Mouse (Mus musculus) liver, embryonic 11.5 days (tissue): ENCODE data around the gene Exoc4. TPM values are rescaled to one million over a fixed set of nuclear protein-coding genes. Genes with fewer than 3 reads are reported as not detected.

Experiments used
- ATAC-seq: fragments of 200-750 bp; cut with Nextera tagmentation; replicated peaks from 2 replicates; pipeline ENCODE4 v1.8.0; 2017; ENCODE audit warnings: moderate number of reproducible peaks, mild to moderate bottlenecking, moderate TSS enrichment, moderate library complexity; ENCODE audit not compliant: low FRiP score
- DNase-seq: peaks from one replicate; pipeline ENCODE4 v3.0.0-alpha.2; 2017; ENCODE audit warnings: low spot score
- H3K27ac ChIP-seq: fragments of 300-500 bp; sonication (generic); 2 replicates; pipeline ENCODE4 v1.5.1; 2014; ENCODE audit warnings: mild to moderate bottlenecking, low read depth, low read length, control low read depth
- H3K27me3 ChIP-seq: fragments of 300-500 bp; sonication (generic); replicated peaks from 2 replicates; pipeline ENCODE4 v1.6.1; 2014; ENCODE audit warnings: low read length, mixed read lengths; ENCODE audit not compliant: control insufficient read depth, insufficient read depth
- H3K36me3 ChIP-seq: fragments of 300-500 bp; sonication (generic); 2 replicates; pipeline ENCODE4 v1.6.1; 2014; ENCODE audit warnings: mild to moderate bottlenecking, low read length, moderate library complexity, mixed read lengths; ENCODE audit not compliant: control insufficient read depth, insufficient read depth
- H3K4me1 ChIP-seq: fragments of 300-500 bp; sonication (generic); replicated peaks from 2 replicates; pipeline ENCODE4 v1.6.1; 2014; ENCODE audit warnings: low read length, mixed read lengths; ENCODE audit not compliant: control insufficient read depth, insufficient read depth
- H3K4me2 ChIP-seq: fragments of 300-500 bp; sonication (generic); 2 replicates; pipeline ENCODE4 v1.6.1; 2014; ENCODE audit warnings: mild to moderate bottlenecking, control low read depth, moderate library complexity
- H3K4me3 ChIP-seq: fragments of 300-500 bp; sonication (generic); 2 replicates; pipeline ENCODE4 v1.5.1; 2014; ENCODE audit warnings: low read depth, low read length, control low read depth
- H3K9ac ChIP-seq: fragments of 300-500 bp; sonication (generic); 2 replicates; pipeline ENCODE4 v1.6.1; 2014; ENCODE audit warnings: low read depth, low read length, control low read depth
- H3K9me3 ChIP-seq: fragments of 300-500 bp; sonication (generic); 2 replicates; pipeline ENCODE4 v1.6.1; 2016; ENCODE audit warnings: low read length, inconsistent platforms, mixed read lengths; ENCODE audit not compliant: control insufficient read depth
- WGBS: fragments of 180-500 bp; shearing (Covaris S2); extraction: QIAGEN DNeasy Blood & Tissue Kit; methylation state at CpG from one replicate; pipeline ENCODE4 v1.1.7; 2014; 5-methylcytosine and 5-hydroxymethylcytosine counted together
- polyA plus RNA-seq: library from polyadenylated mRNA; unstranded; fragments of >200 nt; fragmentation: Nextera tagmentation; extraction: Ambion mirVana; gene quantifications from 2 replicates; pipeline ENCODE4 v1.2.1, GENCODE M21; 2014

The Exoc4 gene
- polyA plus RNA-seq, 1 experiment from 2014 or later = 20.9 TPM

DNA sequence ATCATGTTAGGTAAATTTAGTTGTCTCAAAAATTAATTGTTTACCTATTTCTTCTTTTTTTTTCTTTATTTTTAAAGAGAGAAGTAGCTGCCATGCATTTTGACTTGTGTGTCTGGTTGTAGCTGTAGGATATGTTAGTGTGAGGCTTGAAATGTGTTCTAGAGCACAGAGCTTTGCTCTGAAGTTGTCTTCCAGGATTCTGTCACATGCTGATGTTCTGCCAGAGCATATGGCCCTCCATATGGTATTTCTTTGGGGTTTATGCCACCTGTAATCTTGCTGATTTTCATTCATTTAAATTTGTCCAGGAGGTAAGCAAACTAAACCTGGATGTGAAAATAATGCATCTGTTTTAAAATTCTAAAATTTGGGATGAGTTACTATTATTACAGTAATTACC, 258.2 kb downstream of the Exoc4 start:
- Histone ChIP-seq H3K4me2 (no peak overlapping the region), H3K27ac (no peak overlapping the region), H3K27me3 (no peaks in the 10 kb centered on the region), H3K4me3 (no peak overlapping the region), H3K9me3 (no peaks in the 10 kb centered on the region), H3K36me3 (no peaks in the 10 kb centered on the region; the same call in 1 of the 2 replicates), H3K9ac (no peak overlapping the region), H3K4me1 (no peaks in the 10 kb centered on the region)
- DNase-seq (no peak), ATAC-seq (no peak)

- Histone ChIP-seq H3K4me2 (no peak overlapping the region), H3K4me3 (no peak overlapping the region), H3K27me3 (no peaks in the 10 kb centered on the region), H3K9ac (no peak overlapping the region), H3K9me3 (no peaks in the 10 kb centered on the region), H3K27ac (no peak overlapping the region; the same call in 1 of the 2 replicates), H3K4me1 (no peaks in the 10 kb centered on the region), H3K36me3 (no peaks in the 10 kb centered on the region; the same call in 1 of the 2 replicates)
- no peak for ATAC-seq
- DNase-seq = no peak
- 39% methylated on average over 4 of the region's 4 CpGs for WGBS
Measured at GRCm38 (mm10) chr6:33515391-33515790, 266.5 kb downstream of the Exoc4 start.

GRCm38 (mm10) chr6:33516798-33517197, 267.9 kb downstream of the Exoc4 start:
- Histone ChIP-seq H3K4me3 (no peak overlapping the region), H3K36me3 (no peaks in the 10 kb centered on the region), H3K9ac (no peak overlapping the region), H3K9me3 (no peaks in the 10 kb centered on the region), H3K4me2 (no peak overlapping the region), H3K4me1 (no peaks in the 10 kb centered on the region), H3K27me3 (no peaks in the 10 kb centered on the region), H3K27ac (no peak overlapping the region)
- WGBS = 91% methylated on average over 6 of the region's 6 CpGs
- ATAC-seq (no peak), DNase-seq (no peak)

DNA sequence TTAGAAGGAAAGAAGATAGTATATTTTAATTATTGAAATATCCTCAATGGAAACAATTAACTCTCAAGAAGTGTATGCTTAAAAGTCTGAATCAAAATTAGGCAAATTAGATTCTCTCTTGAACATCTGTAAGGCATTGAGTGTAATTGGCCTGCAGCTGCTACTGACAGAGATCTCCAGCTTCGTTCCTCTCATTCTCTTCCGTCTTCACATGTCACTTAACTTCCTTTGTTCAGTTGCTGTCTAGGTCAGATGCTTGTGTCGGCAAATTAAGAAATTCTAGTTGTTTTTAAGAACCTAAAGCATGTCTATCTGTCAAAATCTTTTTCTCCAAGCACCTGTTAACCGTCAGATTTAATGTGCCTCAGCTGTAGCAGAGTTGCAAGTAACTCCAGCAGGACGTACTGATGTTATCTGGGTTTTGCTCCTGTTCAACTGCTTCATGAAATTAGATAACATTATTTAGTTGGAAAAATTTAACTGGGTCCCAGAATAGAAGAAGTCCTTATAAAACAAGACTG, 269.1 kb downstream of the Exoc4 start:
- no peak overlapping the region for H3K4me3 ChIP-seq
- H3K4me1 ChIP-seq = no peaks in the 10 kb centered on the region
- no peak overlapping the region for H3K27ac ChIP-seq
- no peak overlapping the region for H3K9ac ChIP-seq
- H3K4me2 ChIP-seq = no peak overlapping the region
- WGBS = 41% methylated on average over 5 of the region's 5 CpGs
- ATAC-seq (no peak), DNase-seq (no peak)
- no peaks in the 10 kb centered on the region for H3K36me3 ChIP-seq
- H3K27me3 ChIP-seq = no peaks in the 10 kb centered on the region
- no peaks in the 10 kb centered on the region for H3K9me3 ChIP-seq

DNA sequence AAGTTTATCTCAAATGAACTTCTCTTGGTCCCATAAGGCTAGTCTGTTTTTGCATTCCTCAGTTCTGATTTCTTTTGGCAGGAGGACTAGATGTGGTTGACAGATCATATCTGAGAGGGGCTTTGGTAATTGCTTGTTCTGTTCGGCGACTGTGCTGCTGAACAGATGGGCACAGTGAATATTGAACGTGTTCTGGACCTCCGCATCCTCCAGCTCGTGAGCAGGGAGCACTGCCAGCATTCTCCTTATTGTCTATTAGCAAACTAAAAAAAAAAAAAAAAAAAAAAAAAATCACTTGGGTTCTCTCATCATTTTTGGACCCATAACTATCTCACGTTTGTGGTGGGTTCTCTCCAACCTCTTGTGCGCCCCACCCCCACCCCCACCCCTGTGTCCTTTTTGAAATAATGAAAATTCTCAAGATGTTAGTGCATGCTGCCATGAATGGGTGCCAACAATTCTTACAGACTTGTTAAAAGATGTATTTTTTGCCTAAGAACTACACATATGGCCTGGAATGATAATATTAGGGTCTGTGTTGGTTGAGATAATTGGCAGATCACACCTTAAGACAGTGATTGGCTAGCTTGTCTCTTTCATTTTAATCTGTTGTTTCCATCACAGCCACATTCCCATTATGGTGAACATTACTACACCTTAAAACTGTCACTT, 276.9 kb downstream of the Exoc4 start:
- H3K27me3 ChIP-seq = no peaks in the 10 kb centered on the region
- H3K36me3 ChIP-seq = no peaks in the 10 kb centered on the region
- H3K27ac ChIP-seq = no peak overlapping the region
- no peak overlapping the region for H3K4me3 ChIP-seq
- no peaks in the 10 kb centered on the region for H3K4me1 ChIP-seq
- H3K4me2 ChIP-seq = no peak overlapping the region
- ATAC-seq (no peak), DNase-seq (no peak)
- no peak overlapping the region for H3K9ac ChIP-seq
- 91% methylated on average over 7 of the region's 7 CpGs for WGBS
- H3K9me3 ChIP-seq = no peaks in the 10 kb centered on the region

- no peak overlapping the region for H3K9ac ChIP-seq
- no peaks in the 10 kb centered on the region for H3K9me3 ChIP-seq
- no peaks in the 10 kb centered on the region for H3K27me3 ChIP-seq
- ATAC-seq = no peak
- DNase-seq = no peak
- no peak overlapping the region for H3K4me3 ChIP-seq
- H3K27ac ChIP-seq = no peak overlapping the region
- no peaks in the 10 kb centered on the region for H3K36me3 ChIP-seq
- no peak overlapping the region for H3K4me2 ChIP-seq
- WGBS = 69% methylated on average over 1 of the region's 1 CpGs
- no peaks in the 10 kb centered on the region for H3K4me1 ChIP-seq
Measured at GRCm38 (mm10) chr6:33540356-33540755, 291.5 kb downstream of the Exoc4 start.

GRCm38 (mm10) chr6:33542712-33543111, 293.8 kb downstream of the Exoc4 start:
- Histone ChIP-seq H3K27ac (no peak overlapping the region), H3K4me3 (no peak overlapping the region), H3K27me3 (no peaks in the 10 kb centered on the region), H3K9me3 (no peaks in the 10 kb centered on the region), H3K36me3 (no peaks in the 10 kb centered on the region), H3K4me2 (no peak overlapping the region), H3K4me1 (no peaks in the 10 kb centered on the region), H3K9ac (no peak overlapping the region)
- ATAC-seq (no peak), DNase-seq (no peak)
- 79% methylated on average over 6 of the region's 6 CpGs for WGBS

- Histone ChIP-seq H3K4me1 (no peaks in the 10 kb centered on the region), H3K36me3 (no peaks in the 10 kb centered on the region)
Measured at GRCm38 (mm10) chr6:33551934-33552333, 303.0 kb downstream of the Exoc4 start.

DNA sequence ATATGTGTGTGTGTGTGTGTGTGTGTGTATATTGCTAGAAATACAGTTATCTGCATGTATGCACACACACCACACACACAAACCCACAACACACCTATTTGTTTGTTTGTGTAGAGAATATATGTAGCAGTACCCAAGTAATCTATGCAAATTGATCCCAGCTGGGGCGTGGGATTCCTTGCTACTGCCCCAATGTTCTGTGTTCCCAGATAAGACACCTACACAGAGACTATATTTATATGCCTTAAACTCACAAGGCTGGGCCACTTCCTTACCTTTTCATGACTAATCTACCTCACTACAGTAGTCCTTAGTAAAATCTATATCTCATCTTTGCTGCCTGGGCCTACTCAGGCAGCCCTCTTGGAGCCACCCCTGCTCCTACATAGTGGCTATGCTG, 312.0 kb downstream of the Exoc4 start:
- Histone ChIP-seq H3K9ac (no peak overlapping the region), H3K4me3 (no peak overlapping the region), H3K36me3 (no peaks in the 10 kb centered on the region), H3K27me3 (no peaks in the 10 kb centered on the region), H3K4me2 (no peak overlapping the region), H3K27ac (no peak overlapping the region), H3K9me3 (no peaks in the 10 kb centered on the region), H3K4me1 (no peaks in the 10 kb centered on the region; the same call in 1 of the 2 replicates)
- ATAC-seq = no peak
- WGBS = 69% methylated on average over 1 of the region's 1 CpGs
- no peak for DNase-seq

More at GRCm38 (mm10) chr6:33551934-33552333, 303.0 kb downstream of the Exoc4 start:
- Histone ChIP-seq H3K9ac (no peak overlapping the region), H3K27me3 (no peaks in the 10 kb centered on the region), H3K9me3 (no peaks in the 10 kb centered on the region), H3K27ac (no peak overlapping the region), H3K4me2 (no peak overlapping the region), H3K4me3 (no peak overlapping the region)
- ATAC-seq (no peak), DNase-seq (no peak)
- 76% methylated on average over 4 of the region's 4 CpGs for WGBS
